Mouse (Mus musculus) heart, embryonic 15.5 days (tissue): Measurements from ENCODE around the gene Pex7. TPM values are rescaled to one million over a fixed set of nuclear protein-coding genes. Genes with fewer than 3 reads are reported as not detected.
A peak's percentile ranks its signal among the peaks of the same experiment; 100 is the strongest.

Experiments
- ATAC-seq: fragments of 200-750 bp; cut with Nextera tagmentation; replicated peaks from 2 replicates; pipeline ENCODE4 v1.8.0; 2017; ENCODE audit warnings: low read depth, moderate TSS enrichment; ENCODE audit not compliant: insufficient number of reproducible peaks, insufficient read depth, low FRiP score
- H3K27ac ChIP-seq: fragments of 300-500 bp; sonication (generic); 2 replicates; pipeline ENCODE4 v1.5.1; 2015; ENCODE audit warnings: mild to moderate bottlenecking, inconsistent platforms
- H3K27me3 ChIP-seq: fragments of 300-500 bp; sonication (generic); 2 replicates; pipeline ENCODE4 v1.6.1; 2015; ENCODE audit warnings: inconsistent platforms
- H3K36me3 ChIP-seq: fragments of 300-500 bp; sonication (generic); 2 replicates; pipeline ENCODE4 v1.6.1; 2015; ENCODE audit warnings: mild to moderate bottlenecking, inconsistent platforms
- H3K4me1 ChIP-seq: fragments of 300-500 bp; sonication (generic); replicated peaks from 2 replicates; pipeline ENCODE4 v1.6.1; 2015; ENCODE audit warnings: inconsistent platforms
- H3K4me2 ChIP-seq: fragments of 300-500 bp; sonication (generic); 2 replicates; pipeline ENCODE4 v1.6.1; 2015; ENCODE audit warnings: inconsistent platforms, mild to moderate bottlenecking, moderate library complexity
- H3K4me3 ChIP-seq: fragments of 300-500 bp; sonication (generic); 2 replicates; pipeline ENCODE4 v1.5.1; 2015; ENCODE audit warnings: mild to moderate bottlenecking, inconsistent platforms
- H3K9ac ChIP-seq: fragments of 300-500 bp; sonication (generic); 2 replicates; pipeline ENCODE4 v1.6.1; 2015; ENCODE audit warnings: mild to moderate bottlenecking, inconsistent platforms
- H3K9me3 ChIP-seq: fragments of 300-500 bp; sonication (generic); replicated peaks from 2 replicates; pipeline ENCODE4 v1.6.1; 2016; ENCODE audit warnings: inconsistent platforms
- WGBS: fragments of 180-500 bp; shearing (Covaris S2); methylation state at CpG from one replicate; pipeline ENCODE4 v1.1.7; 2015; ENCODE audit warnings: mixed read lengths; 5-methylcytosine and 5-hydroxymethylcytosine counted together
- polyA plus RNA-seq: library from polyadenylated mRNA; unstranded; fragments of >200 nt; fragmentation: Nextera tagmentation; extraction: Ambion mirVana; gene quantifications from 2 replicates; pipeline ENCODE4 v1.2.1, GENCODE M21; 2015

The Pex7 gene
- 33.9 and 34.8 TPM in 2 replicates for polyA plus RNA-seq

DNA sequence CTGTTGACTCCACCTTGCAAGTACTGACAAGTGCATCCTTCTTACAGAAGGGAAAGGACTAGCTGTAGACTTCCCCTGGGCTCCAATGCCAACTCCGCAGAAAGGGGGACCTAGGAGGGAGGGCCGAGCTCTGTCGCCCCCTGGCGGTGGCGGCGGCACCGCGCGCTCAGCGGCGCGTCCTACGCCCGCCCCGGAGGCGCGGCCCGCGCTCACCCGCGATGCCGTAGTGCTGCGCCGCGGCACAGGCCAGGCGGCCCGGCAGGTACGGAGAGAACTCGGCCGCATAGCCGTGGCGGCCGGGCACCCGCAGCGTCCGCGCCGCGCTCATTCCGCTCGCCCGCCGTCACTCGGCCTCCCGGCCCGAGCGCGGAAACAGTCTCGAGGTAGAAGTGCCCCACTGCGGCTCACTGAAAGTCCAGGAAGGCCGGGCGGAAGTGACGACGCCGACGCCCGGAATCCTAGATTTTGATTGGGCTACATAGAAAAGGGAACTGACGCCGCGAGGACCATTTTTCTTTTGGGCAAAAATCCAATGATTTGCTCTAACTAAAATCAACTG, at the start of gene Pex7:
Gene Pex7, minus strand, starts transcription at position 444 of the 559 bp plus-strand sequence.
- Histone ChIP-seq H3K9me3 (no peaks in the 10 kb centered on the region), H3K4me1 (no peaks in the 10 kb centered on the region), H3K9ac (peak within 1 kb of the TSS; percentile 90), H3K27ac (peak within 1 kb of the TSS; percentile 97), H3K4me3 (peak within 1 kb of the TSS; percentile 85), H3K27me3 (no peaks in the 10 kb centered on the region), H3K4me2 (peak within 1 kb of the TSS; percentile 42), H3K36me3 (no peaks in the 10 kb centered on the region)
- under 1% methylated on average over 57 of the region's 60 CpGs for WGBS
- peak; percentile 94 for ATAC-seq

DNA sequence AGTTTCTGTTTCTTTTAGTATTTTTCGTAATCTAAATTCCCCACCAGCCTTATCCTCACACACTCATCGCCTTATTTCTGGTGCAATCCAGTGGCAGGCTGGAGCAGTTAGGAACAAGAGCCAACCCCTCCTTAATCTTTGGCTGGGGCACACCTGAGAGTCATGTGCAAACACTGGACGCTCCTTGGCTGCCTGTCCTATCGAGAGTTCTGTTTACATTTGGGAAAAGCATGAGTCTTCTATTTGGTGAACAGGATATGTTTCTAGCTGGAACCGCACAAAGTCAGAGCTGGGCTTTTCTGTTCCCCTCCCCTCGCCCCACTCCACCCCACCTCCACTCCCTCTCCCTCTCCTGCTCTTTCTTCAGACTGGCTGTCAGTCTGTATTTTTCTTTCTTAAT, 49.3 kb upstream of the Pex7 start:
- 29% methylated on average over 6 of the region's 6 CpGs for WGBS
- H3K27me3 ChIP-seq: no peaks in the 10 kb centered on the region
- peaks cover 52% of the 10 kb centered on the region for H3K4me1 ChIP-seq
- peak; percentile 47; the same call in 1 of the 2 replicates for ATAC-seq
- no peak overlapping the region for H3K9ac ChIP-seq
- H3K9me3 ChIP-seq: no peaks in the 10 kb centered on the region
- peak overlapping the region; percentile 32; the same call in 1 of the 2 replicates for H3K27ac ChIP-seq
- no peak overlapping the region for H3K4me3 ChIP-seq
- no peak overlapping the region for H3K4me2 ChIP-seq
- H3K36me3 ChIP-seq: no peaks in the 10 kb centered on the region

DNA sequence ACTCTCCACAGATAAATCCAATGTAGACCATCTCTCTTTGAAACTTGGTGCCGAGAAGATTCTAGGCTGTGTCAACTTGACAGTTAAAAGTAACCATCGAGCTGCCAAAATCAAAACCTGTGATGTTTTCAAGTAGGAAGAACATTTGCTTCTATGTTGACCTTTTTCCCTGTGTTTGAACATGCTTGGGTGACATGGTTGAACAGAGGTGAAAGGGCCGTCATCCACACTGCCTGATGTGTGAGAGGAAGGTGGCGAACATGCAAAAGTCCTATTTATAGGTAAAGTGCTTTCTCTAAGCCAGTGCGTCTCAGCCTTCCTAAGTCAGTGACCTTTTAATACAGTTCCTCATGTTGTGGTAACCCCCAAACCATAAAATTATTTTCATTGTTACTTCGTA, 48.3 kb upstream of the Pex7 start:
- no peak overlapping the region for H3K27ac ChIP-seq
- ATAC-seq: no peak

DNA sequence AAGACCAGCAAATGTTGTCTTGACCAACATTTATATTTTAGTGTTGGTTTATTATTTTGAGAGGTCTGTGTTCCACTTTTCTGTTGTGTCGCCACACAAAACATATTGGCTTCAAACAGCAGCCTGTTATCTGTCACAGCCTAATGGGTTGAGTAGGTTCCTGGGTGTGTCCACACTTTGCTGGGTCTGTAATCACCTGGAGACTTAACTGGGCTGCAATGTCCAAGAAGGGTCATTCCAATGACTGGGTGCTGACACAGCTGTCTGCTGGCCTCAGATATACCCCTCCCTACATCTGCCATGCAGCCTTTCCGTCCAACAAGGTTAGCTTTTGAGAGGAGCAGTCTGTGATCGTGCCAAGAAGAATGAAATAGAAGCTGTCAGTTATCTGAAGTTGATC, 47.1 kb upstream of the Pex7 start:
- Histone ChIP-seq H3K4me3 (no peak overlapping the region), H3K9me3 (no peaks in the 10 kb centered on the region), H3K4me1 (peaks cover 50% of the 10 kb centered on the region), H3K36me3 (no peaks in the 10 kb centered on the region), H3K4me2 (no peak overlapping the region), H3K27me3 (no peaks in the 10 kb centered on the region), H3K27ac (no peak overlapping the region), H3K9ac (no peak overlapping the region)
- ATAC-seq: no peak
- 53% methylated on average over 3 of the region's 3 CpGs for WGBS

More for the DNA sequence above, 48.3 kb upstream of the Pex7 start:
- H3K27me3 ChIP-seq: no peaks in the 10 kb centered on the region
- H3K36me3 ChIP-seq: no peaks in the 10 kb centered on the region
- 64% methylated on average over 6 of the region's 6 CpGs for WGBS
- H3K4me3 ChIP-seq: no peak overlapping the region
- peaks cover 50% of the 10 kb centered on the region for H3K4me1 ChIP-seq
- H3K9me3 ChIP-seq: no peaks in the 10 kb centered on the region
- no peak overlapping the region for H3K9ac ChIP-seq
- H3K4me2 ChIP-seq: no peak overlapping the region

DNA sequence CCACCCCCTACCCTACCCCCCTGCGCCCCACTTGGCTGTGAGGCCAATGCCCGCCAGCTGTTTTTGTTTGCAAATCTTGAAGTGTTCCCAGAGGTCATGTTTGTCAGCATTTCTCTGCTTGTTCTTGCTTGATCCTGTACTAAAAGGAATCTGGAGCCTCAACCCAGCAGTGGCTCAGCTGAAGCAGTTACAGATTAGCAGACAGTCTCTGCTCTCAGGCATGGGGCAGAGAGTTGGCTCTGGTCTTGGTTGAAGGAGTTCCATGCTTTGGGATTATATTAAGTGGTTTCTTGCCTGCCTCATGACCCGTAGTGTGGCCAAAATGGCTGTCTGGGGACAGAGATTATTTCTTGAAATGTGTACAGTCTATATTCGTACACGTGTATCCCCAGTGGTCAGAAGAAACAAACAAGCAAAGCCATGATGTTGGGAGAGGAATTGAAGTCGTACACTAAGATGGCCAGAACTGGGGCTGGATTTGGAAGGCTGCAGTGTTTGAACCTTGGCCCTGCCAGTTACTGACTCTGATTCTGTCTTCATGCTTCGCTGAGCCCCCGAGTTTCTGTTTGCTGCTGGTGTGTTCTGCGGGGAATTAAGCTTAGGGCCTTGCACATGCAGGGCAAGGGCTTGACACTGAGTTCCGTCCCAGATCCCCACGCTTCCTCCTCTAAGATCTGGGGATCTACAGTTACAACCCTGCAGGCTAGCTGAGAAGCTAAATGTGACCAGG, 45.7 kb upstream of the Pex7 start:
- Histone ChIP-seq H3K27ac (no peak overlapping the region), H3K9me3 (no peaks in the 10 kb centered on the region), H3K36me3 (no peaks in the 10 kb centered on the region), H3K4me1 (peaks cover 48% of the 10 kb centered on the region), H3K4me3 (no peak overlapping the region), H3K9ac (no peak overlapping the region), H3K4me2 (no peak overlapping the region), H3K27me3 (no peaks in the 10 kb centered on the region)
- ATAC-seq: no peak
- WGBS: 83% methylated on average over 11 of the region's 11 CpGs

- no peaks in the 10 kb centered on the region for H3K9me3 ChIP-seq
- peaks cover 17% of the 10 kb centered on the region for H3K4me1 ChIP-seq
- H3K9ac ChIP-seq: no peak overlapping the region
- no peaks in the 10 kb centered on the region for H3K36me3 ChIP-seq
- H3K4me3 ChIP-seq: no peak overlapping the region
- H3K27ac ChIP-seq: no peak overlapping the region
- H3K27me3 ChIP-seq: no peaks in the 10 kb centered on the region
- no peak overlapping the region for H3K4me2 ChIP-seq
- ATAC-seq: no peak
- 84% methylated on average over 4 of the region's 4 CpGs for WGBS
These were observed 41.6 kb upstream of the Pex7 start for GRCm38 (mm10) chr10:19949106-19949505.

DNA sequence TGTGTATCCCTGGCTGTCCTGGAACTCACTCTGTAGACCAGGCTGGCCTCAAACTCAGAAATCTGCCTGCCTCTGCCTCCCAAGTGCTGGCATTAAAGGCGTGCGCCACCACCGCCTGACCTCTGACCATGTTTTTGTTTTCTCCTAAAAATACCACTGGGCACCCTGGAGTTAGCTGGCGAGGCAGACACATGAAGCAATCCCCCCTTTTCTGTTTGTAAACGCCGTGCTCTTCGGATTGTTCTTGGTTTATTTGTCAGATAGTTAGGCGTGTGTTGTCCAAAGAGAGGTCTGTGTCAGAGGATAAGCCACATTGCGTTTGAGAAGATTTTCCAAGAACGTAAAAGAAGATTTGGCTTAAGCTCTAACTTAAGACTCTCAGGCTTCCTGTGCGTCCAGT, 40.9 kb upstream of the Pex7 start:
- H3K9ac ChIP-seq: no peak overlapping the region
- no peaks in the 10 kb centered on the region for H3K27me3 ChIP-seq
- ATAC-seq: no peak
- no peak overlapping the region for H3K4me3 ChIP-seq
- no peaks in the 10 kb centered on the region for H3K36me3 ChIP-seq
- no peak overlapping the region for H3K4me2 ChIP-seq
- 90% methylated on average over 11 of the region's 11 CpGs for WGBS
- H3K4me1 ChIP-seq: peaks cover 15% of the 10 kb centered on the region
- no peaks in the 10 kb centered on the region for H3K9me3 ChIP-seq
- no peak overlapping the region for H3K27ac ChIP-seq

DNA sequence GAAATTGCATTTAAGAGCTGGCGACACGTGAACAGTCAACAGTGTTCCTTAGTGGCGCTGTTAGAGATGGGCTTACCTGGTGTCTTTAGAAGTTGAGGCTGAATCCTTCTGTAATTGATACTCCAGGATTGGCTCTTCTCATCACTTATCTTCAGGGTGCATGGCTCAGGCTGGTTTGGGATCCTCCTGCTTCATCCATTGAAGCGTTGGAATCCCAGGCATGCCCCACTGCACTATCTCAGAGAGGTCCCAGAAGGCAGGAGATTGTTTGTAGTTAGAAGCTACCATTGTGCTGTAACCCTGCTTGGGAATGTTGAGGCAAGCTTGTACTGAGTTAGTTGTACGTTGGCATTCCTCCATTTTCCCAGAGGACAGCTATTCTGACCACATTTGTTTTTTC, 40.4 kb upstream of the Pex7 start:
- Histone ChIP-seq H3K27me3 (no peaks in the 10 kb centered on the region), H3K4me3 (no peak overlapping the region), H3K4me1 (peaks cover 10% of the 10 kb centered on the region), H3K9ac (no peak overlapping the region), H3K9me3 (no peaks in the 10 kb centered on the region), H3K27ac (no peak overlapping the region), H3K36me3 (no peaks in the 10 kb centered on the region), H3K4me2 (no peak overlapping the region)
- WGBS: 86% methylated on average over 5 of the region's 5 CpGs
- no peak for ATAC-seq

DNA sequence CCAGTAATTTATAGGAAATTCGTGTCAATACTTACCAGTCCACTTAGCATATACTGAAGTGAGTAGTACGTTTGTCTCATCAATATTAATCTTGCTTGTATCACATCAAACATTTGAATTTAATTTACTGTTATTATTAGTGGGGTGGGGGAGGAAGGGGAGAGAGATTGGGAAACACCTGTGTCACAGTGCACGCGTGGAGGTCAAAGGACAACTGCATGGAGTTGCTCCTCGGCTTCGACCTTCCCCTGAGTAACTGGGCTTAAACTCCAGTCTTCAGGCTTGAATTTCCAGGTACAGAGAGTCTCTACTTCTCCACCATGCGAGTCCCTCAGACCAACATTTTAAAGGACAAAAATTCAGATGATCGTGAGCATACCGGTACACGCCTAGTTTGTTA, 40.0 kb upstream of the Pex7 start:
- H3K9ac ChIP-seq: no peak overlapping the region
- H3K27ac ChIP-seq: no peak overlapping the region
- H3K4me2 ChIP-seq: no peak overlapping the region
- H3K9me3 ChIP-seq: no peaks in the 10 kb centered on the region
- ATAC-seq: no peak
- H3K4me1 ChIP-seq: peaks cover 7% of the 10 kb centered on the region; the same call in 1 of the 2 replicates
- no peaks in the 10 kb centered on the region for H3K27me3 ChIP-seq
- no peak overlapping the region for H3K4me3 ChIP-seq
- WGBS: 93% methylated on average over 10 of the region's 10 CpGs
- no peaks in the 10 kb centered on the region for H3K36me3 ChIP-seq

GRCm38 (mm10) chr10:19946644-19947043, 39.2 kb upstream of the Pex7 start:
- Histone ChIP-seq H3K4me3 (no peak overlapping the region), H3K27me3 (no peaks in the 10 kb centered on the region), H3K36me3 (no peaks in the 10 kb centered on the region), H3K4me1 (peaks cover 7% of the 10 kb centered on the region; the same call in 1 of the 2 replicates), H3K4me2 (no peak overlapping the region), H3K9me3 (no peaks in the 10 kb centered on the region), H3K27ac (no peak overlapping the region), H3K9ac (no peak overlapping the region)
- ATAC-seq: no peak
- WGBS: 87% methylated on average over 6 of the region's 6 CpGs

DNA sequence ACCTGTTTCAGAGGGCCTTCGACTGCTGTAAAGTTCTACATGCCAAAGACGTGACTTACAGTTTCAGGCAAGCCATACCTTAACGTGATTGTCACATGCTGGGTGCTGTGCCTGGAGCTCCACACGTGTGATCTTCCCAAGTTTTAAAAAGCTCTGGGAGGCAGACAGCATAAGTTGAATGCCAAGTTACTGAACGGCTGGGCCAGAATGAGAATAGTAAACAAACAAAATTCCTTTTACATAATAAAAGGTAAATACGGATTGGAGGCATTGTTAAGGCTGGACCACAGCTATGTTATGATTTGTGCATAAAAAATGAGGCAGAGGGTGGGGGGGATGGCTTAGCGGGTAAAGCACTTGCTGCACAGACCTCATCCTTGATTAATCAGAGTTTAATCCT, 38.2 kb upstream of the Pex7 start:
- ATAC-seq: no peak
- H3K36me3 ChIP-seq: no peaks in the 10 kb centered on the region
- H3K9ac ChIP-seq: no peak overlapping the region
- H3K4me1 ChIP-seq: peaks cover 13% of the 10 kb centered on the region
- no peak overlapping the region for H3K27ac ChIP-seq
- 73% methylated on average over 7 of the region's 7 CpGs for WGBS
- no peaks in the 10 kb centered on the region for H3K9me3 ChIP-seq
- no peaks in the 10 kb centered on the region for H3K27me3 ChIP-seq
- no peak overlapping the region for H3K4me2 ChIP-seq
- H3K4me3 ChIP-seq: no peak overlapping the region

GRCm38 (mm10) chr10:19942621-19943020, 35.1 kb upstream of the Pex7 start:
- 88% methylated on average over 3 of the region's 3 CpGs for WGBS
- Histone ChIP-seq H3K27ac (no peak overlapping the region), H3K27me3 (no peaks in the 10 kb centered on the region), H3K4me3 (no peak overlapping the region), H3K9me3 (no peaks in the 10 kb centered on the region), H3K4me1 (peaks cover 36% of the 10 kb centered on the region), H3K9ac (no peak overlapping the region), H3K4me2 (no peak overlapping the region), H3K36me3 (no peaks in the 10 kb centered on the region)
- ATAC-seq: no peak
